Mouse (Mus musculus): ENCODE measurements around the gene Fancl. TPM values are rescaled to one million over a fixed set of nuclear protein-coding genes. Genes with fewer than 3 reads are reported as not detected.
A peak's percentile ranks its signal among the peaks of the same experiment; 100 is the strongest.

Gene Fancl
- polyA plus RNA-seq, 1 experiment: 11.2 TPM

DNA sequence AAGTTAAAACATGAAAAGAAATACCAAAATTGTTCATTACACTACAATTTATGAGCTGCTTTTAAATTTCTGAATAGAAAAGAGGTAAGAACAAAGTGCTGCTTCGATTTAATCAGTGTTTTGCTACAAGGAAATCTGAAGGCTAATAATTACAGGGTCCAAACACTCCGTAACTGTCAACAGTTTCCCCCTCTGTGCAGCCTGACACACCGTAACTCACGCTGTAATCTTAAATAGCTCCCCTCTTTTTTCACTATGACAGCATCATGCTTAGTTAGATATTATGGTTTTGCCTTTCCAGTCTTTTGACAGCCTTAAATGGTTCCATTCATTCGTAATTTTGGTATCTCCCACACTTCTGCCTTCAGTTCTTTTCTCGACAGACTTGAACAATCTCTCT lies 4.4 kb upstream of the Fancl start:
- H3K27me3 ChIP-seq (ENCODE audit: control insufficient read depth, insufficient read depth, insufficient read length): no peaks in the 10 kb centered on the region
- no peak overlapping the region for H3ac ChIP-seq (ENCODE audit: control insufficient read depth, insufficient read length, low read depth)
- TF ChIP-seq MAX (IDR thresholded peaks at IDR 0.05) (no peak), CTCF (IDR thresholded peaks at IDR 0.05; ENCODE audit: control insufficient read depth, insufficient read depth, insufficient read length) (no peak), USF1 (IDR thresholded peaks at IDR 0.05; ENCODE audit: low read depth) (no peak), MYOG (IDR thresholded peaks at IDR 0.05; ENCODE audit: control insufficient read depth, extremely low read depth, insufficient read length) (no peak), MYOD1 (IDR thresholded peaks at IDR 0.05; ENCODE audit: control insufficient read depth, insufficient read length, low read depth) (no peak), CEBPB (IDR thresholded peaks at IDR 0.05; ENCODE audit: low read depth) (no peak), FOSL1 (IDR thresholded peaks at IDR 0.05; ENCODE audit: insufficient read depth, low read length, poor library complexity, severe bottlenecking) (no peak)
- H3K79me3 ChIP-seq (ENCODE audit: low read depth): no peaks in the 10 kb centered on the region
- H3K36me3 ChIP-seq (ENCODE audit: control insufficient read depth, insufficient read depth): no peaks in the 10 kb centered on the region
- H3K79me2 ChIP-seq (ENCODE audit: control insufficient read depth, insufficient read depth): no peaks in the 10 kb centered on the region
- H3K4me3 ChIP-seq (ENCODE audit: insufficient read depth, poor library complexity, severe bottlenecking): no peak overlapping the region

DNA sequence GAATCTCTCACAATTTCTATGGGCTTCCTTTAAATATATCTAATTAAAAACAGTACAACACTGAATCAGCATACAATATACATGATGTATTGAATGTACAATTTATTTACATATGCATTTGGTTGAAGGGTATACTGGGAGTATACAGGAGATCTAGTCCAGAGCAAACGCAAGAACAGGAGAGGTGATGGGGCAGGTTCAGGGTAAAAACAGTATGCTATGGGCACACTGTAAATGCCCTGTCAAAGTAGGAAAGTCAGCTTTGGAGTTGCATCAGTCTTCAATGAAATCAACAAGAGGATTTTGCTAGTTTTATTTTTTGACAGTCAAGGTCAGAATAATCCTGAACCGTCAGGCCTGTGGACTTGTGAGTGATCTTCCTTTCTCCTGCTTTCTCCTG lies 743 bp downstream of the Fancl start:
- H3ac ChIP-seq (ENCODE audit: control insufficient read depth, insufficient read length, low read depth): peak overlapping the region; percentile 76
- TF ChIP-seq MYOG (IDR thresholded peaks at IDR 0.05; ENCODE audit: control insufficient read depth, extremely low read depth, insufficient read length) (no peak), CTCF (IDR thresholded peaks at IDR 0.05; ENCODE audit: control insufficient read depth, insufficient read depth, insufficient read length) (no peak)
- H3K4me3 ChIP-seq (ENCODE audit: insufficient read depth, poor library complexity, severe bottlenecking): peak overlapping the region; percentile 41
- no peaks in the 10 kb centered on the region for H3K36me3 ChIP-seq (ENCODE audit: control insufficient read depth, insufficient read depth)
- no peaks in the 10 kb centered on the region for H3K79me3 ChIP-seq (ENCODE audit: low read depth)
- no peaks in the 10 kb centered on the region for H3K79me2 ChIP-seq (ENCODE audit: control insufficient read depth, insufficient read depth)
- H3K27me3 ChIP-seq (ENCODE audit: control insufficient read depth, insufficient read depth, insufficient read length): no peaks in the 10 kb centered on the region

DNA sequence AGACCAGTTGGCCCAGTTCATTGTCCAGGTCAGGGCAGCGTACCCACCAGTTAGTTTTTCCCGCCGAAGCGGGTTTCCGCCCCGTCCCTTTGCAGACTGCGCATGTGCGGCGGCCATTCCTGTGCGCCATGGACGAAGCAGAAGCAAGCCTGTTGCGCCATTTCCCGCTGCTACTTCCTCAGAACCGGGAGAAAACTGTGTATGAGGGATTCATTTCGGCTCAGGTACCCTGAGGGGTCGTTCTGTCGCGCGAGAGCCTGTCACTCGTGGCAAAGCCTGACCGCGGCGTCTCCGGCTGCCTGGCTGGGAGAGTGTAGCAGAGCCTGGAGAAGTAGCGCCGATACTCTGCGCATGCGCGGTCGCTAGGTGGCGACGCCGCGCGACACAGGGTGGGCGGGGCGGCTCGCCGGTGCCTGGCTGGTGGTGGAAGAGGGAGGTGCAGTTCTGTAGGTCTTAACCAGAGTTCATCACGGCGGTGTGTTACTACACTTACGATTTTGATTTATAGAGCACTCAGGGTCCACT lies 1.2 kb downstream of the Fancl start:
- Histone ChIP-seq H3K4me3 (ENCODE audit: insufficient read depth, poor library complexity, severe bottlenecking) (peak overlapping the region; percentile 41), H3K36me3 (ENCODE audit: control insufficient read depth, insufficient read depth) (no peaks in the 10 kb centered on the region), H3K27me3 (ENCODE audit: control insufficient read depth, insufficient read depth, insufficient read length) (no peaks in the 10 kb centered on the region), H3K79me3 (ENCODE audit: low read depth) (no peaks in the 10 kb centered on the region), H3K79me2 (ENCODE audit: control insufficient read depth, insufficient read depth) (no peaks in the 10 kb centered on the region), H3ac (ENCODE audit: control insufficient read depth, insufficient read length, low read depth) (peak overlapping the region; percentile 76)
- TF ChIP-seq MAX (IDR thresholded peaks at IDR 0.05) (peak; percentile 96), MYOG (IDR thresholded peaks at IDR 0.05; ENCODE audit: control insufficient read depth, extremely low read depth, insufficient read length) (no peak)

DNA sequence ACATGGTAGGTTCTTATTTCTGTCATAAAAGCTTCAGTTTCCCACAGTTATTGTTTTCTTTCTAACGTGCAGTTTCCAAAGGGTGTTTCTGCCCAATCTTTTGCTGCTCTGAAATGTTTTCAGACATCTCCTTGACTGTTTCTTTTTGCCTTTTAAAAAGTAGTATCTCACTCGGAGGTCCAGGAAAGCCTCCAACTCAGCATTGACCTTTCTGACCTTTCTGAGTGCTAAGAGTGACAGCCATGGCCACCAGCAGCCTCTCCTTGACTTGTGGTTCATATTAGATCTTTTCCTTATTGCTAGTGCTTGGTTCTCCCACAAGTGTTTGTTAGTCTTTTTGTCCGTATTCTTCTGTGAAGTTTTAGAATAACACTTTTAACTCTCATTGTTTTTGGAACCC lies 9.6 kb downstream of the Fancl start:
- Histone ChIP-seq H3K79me2 (ENCODE audit: control insufficient read depth, insufficient read depth) (peaks cover 5% of the 10 kb centered on the region), H3K4me3 (ENCODE audit: insufficient read depth, poor library complexity, severe bottlenecking) (no peak overlapping the region), H3K27me3 (ENCODE audit: control insufficient read depth, insufficient read depth, insufficient read length) (no peaks in the 10 kb centered on the region), H3K36me3 (ENCODE audit: control insufficient read depth, insufficient read depth) (no peaks in the 10 kb centered on the region), H3ac (ENCODE audit: control insufficient read depth, insufficient read length, low read depth) (no peak overlapping the region), H3K79me3 (ENCODE audit: low read depth) (no peaks in the 10 kb centered on the region)
- TF ChIP-seq CEBPB (IDR thresholded peaks at IDR 0.05; ENCODE audit: low read depth) (no peak), MAX (IDR thresholded peaks at IDR 0.05) (no peak), MYOD1 (IDR thresholded peaks at IDR 0.05; ENCODE audit: control insufficient read depth, insufficient read length, low read depth) (no peak), FOSL1 (IDR thresholded peaks at IDR 0.05; ENCODE audit: insufficient read depth, low read length, poor library complexity, severe bottlenecking) (no peak), MYOG (IDR thresholded peaks at IDR 0.05; ENCODE audit: control insufficient read depth, extremely low read depth, insufficient read length) (no peak), CTCF (IDR thresholded peaks at IDR 0.05; ENCODE audit: control insufficient read depth, insufficient read depth, insufficient read length) (no peak), USF1 (IDR thresholded peaks at IDR 0.05; ENCODE audit: low read depth) (no peak)

GRCm38 (mm10) chr11:26412972-26413371 lies 27.0 kb downstream of the Fancl start:
- H3ac ChIP-seq (ENCODE audit: control insufficient read depth, insufficient read length, low read depth): no peak overlapping the region
- H3K36me3 ChIP-seq (ENCODE audit: control insufficient read depth, insufficient read depth): no peaks in the 10 kb centered on the region
- TF ChIP-seq CTCF (IDR thresholded peaks at IDR 0.05; ENCODE audit: control insufficient read depth, insufficient read depth, insufficient read length) (no peak), MYOD1 (IDR thresholded peaks at IDR 0.05; ENCODE audit: control insufficient read depth, insufficient read length, low read depth) (no peak), USF1 (IDR thresholded peaks at IDR 0.05; ENCODE audit: low read depth) (no peak), FOSL1 (IDR thresholded peaks at IDR 0.05; ENCODE audit: insufficient read depth, low read length, poor library complexity, severe bottlenecking) (no peak), MYOG (IDR thresholded peaks at IDR 0.05; ENCODE audit: control insufficient read depth, extremely low read depth, insufficient read length) (no peak), CEBPB (IDR thresholded peaks at IDR 0.05; ENCODE audit: low read depth) (no peak), MAX (IDR thresholded peaks at IDR 0.05) (no peak)
- no peak overlapping the region for H3K4me3 ChIP-seq (ENCODE audit: insufficient read depth, poor library complexity, severe bottlenecking)
- H3K79me3 ChIP-seq (ENCODE audit: low read depth): no peaks in the 10 kb centered on the region
- no peaks in the 10 kb centered on the region for H3K27me3 ChIP-seq (ENCODE audit: control insufficient read depth, insufficient read depth, insufficient read length)
- no peaks in the 10 kb centered on the region for H3K79me2 ChIP-seq (ENCODE audit: control insufficient read depth, insufficient read depth)

- H3K4me3 ChIP-seq (ENCODE audit: insufficient read depth, poor library complexity, severe bottlenecking): no peak overlapping the region
- no peak overlapping the region for H3ac ChIP-seq (ENCODE audit: control insufficient read depth, insufficient read length, low read depth)
- H3K79me3 ChIP-seq (ENCODE audit: low read depth): no peaks in the 10 kb centered on the region
- no peaks in the 10 kb centered on the region for H3K27me3 ChIP-seq (ENCODE audit: control insufficient read depth, insufficient read depth, insufficient read length)
- H3K79me2 ChIP-seq (ENCODE audit: control insufficient read depth, insufficient read depth): no peaks in the 10 kb centered on the region
- no peaks in the 10 kb centered on the region for H3K36me3 ChIP-seq (ENCODE audit: control insufficient read depth, insufficient read depth)
- TF ChIP-seq CTCF (IDR thresholded peaks at IDR 0.05; ENCODE audit: control insufficient read depth, insufficient read depth, insufficient read length): no peak
- no peak for TF ChIP-seq MAX (IDR thresholded peaks at IDR 0.05)
- no peak for TF ChIP-seq CEBPB (IDR thresholded peaks at IDR 0.05; ENCODE audit: low read depth)
- TF ChIP-seq USF1 (IDR thresholded peaks at IDR 0.05; ENCODE audit: low read depth): no peak
- TF ChIP-seq MYOG (IDR thresholded peaks at IDR 0.05; ENCODE audit: control insufficient read depth, extremely low read depth, insufficient read length): no peak
- TF ChIP-seq MYOD1 (IDR thresholded peaks at IDR 0.05; ENCODE audit: control insufficient read depth, insufficient read length, low read depth): no peak
- TF ChIP-seq FOSL1 (IDR thresholded peaks at IDR 0.05; ENCODE audit: insufficient read depth, low read length, poor library complexity, severe bottlenecking): no peak
Observed at GRCm38 (mm10) chr11:26421472-26421871, 35.5 kb downstream of the Fancl start.

Data from C2C12 (cell line).